Mouse (Mus musculus) limb, embryonic 14.5 days (tissue): ENCODE data around the gene Ilf3. TPM values are rescaled to one million over a fixed set of nuclear protein-coding genes. Genes with fewer than 3 reads are reported as not detected.

Experiments used
- ATAC-seq: fragments of 200-750 bp; cut with Nextera tagmentation; 2 replicates; pipeline ENCODE4 v1.8.0; 2017; ENCODE audit warnings: low read depth, moderate number of reproducible peaks, moderate TSS enrichment; ENCODE audit not compliant: low FRiP score
- DNase-seq: peaks from one replicate; pipeline ENCODE4 v3.0.0-alpha.2; 2015; ENCODE audit warnings: low spot score
- H3K27ac ChIP-seq: fragments of 300-500 bp; sonication (generic); replicated peaks from 2 replicates; pipeline ENCODE4 v1.5.1; 2014; ENCODE audit warnings: low read depth, mild to moderate bottlenecking, low read length, moderate library complexity, mixed read lengths
- H3K27me3 ChIP-seq: fragments of 300-500 bp; sonication (generic); 2 replicates; pipeline ENCODE4 v1.6.1; 2014; ENCODE audit warnings: low read length, mixed read lengths; ENCODE audit not compliant: control insufficient read depth, insufficient read depth
- H3K36me3 ChIP-seq: fragments of 300-500 bp; sonication (generic); 2 replicates; pipeline ENCODE4 v1.6.1; 2014; ENCODE audit warnings: mild to moderate bottlenecking, low read length, moderate library complexity, mixed read lengths; ENCODE audit not compliant: control insufficient read depth, insufficient read depth
- H3K4me1 ChIP-seq: fragments of 300-500 bp; sonication (generic); 2 replicates; pipeline ENCODE4 v1.6.1; 2014; ENCODE audit warnings: antibody characterized with exemption, low read length, mixed read lengths; ENCODE audit not compliant: control insufficient read depth, insufficient read depth
- H3K4me2 ChIP-seq: fragments of 300-500 bp; sonication (generic); replicated peaks from 2 replicates; pipeline ENCODE4 v1.6.1; 2014; ENCODE audit warnings: low read depth, mild to moderate bottlenecking, low read length, moderate library complexity; ENCODE audit not compliant: severe bottlenecking
- H3K4me3 ChIP-seq: fragments of 300-500 bp; sonication (generic); replicated peaks from 2 replicates; pipeline ENCODE4 v1.5.1; 2014; ENCODE audit warnings: low read length
- H3K9ac ChIP-seq: fragments of 300-500 bp; sonication (generic); 2 replicates; pipeline ENCODE4 v1.6.1; 2014; ENCODE audit warnings: mild to moderate bottlenecking, low read depth, low read length, moderate library complexity; ENCODE audit not compliant: severe bottlenecking
- H3K9me3 ChIP-seq: fragments of 300-500 bp; sonication (generic); 2 replicates; pipeline ENCODE4 v1.6.1; 2016; ENCODE audit warnings: low read length; ENCODE audit not compliant: control insufficient read depth
- POLR2A ChIP-seq: fragments of 200-500 bp; IDR thresholded peaks from 2 replicates; pipeline ENCODE4 v1.8.0; 2012; ENCODE audit warnings: inconsistent platforms, mild to moderate bottlenecking, moderate library complexity, borderline replicate concordance; ENCODE audit not compliant: insufficient read depth, insufficient read length; ENCODE audit errors: extremely low read depth
- WGBS: fragments of 180-500 bp; shearing (Covaris S2); extraction: QIAGEN DNeasy Blood & Tissue Kit; methylation state at CpG from one replicate; pipeline ENCODE4 v1.1.7; 2014; 5-methylcytosine and 5-hydroxymethylcytosine counted together
- polyA plus RNA-seq, 2 experiments: library from polyadenylated mRNA; depleted of rRNA in 1 of 2; stranded (reverse) in 1 of 2; unstranded in 1 of 2; fragments of >200 nt; fragmentation: Nextera tagmentation in 1 of 2; extraction: Ambion mirVana in 1 of 2; gene quantifications; 2 replicates each; pipeline versions ENCODE4 v1.2.1 to v1.2.3; 2012 to 2014

Gene Ilf3
- polyA plus RNA-seq, 2 experiments, result 174 to 180 TPM

GRCm38 (mm10) chr9:21454556-21454955 lies 86.9 kb downstream of the Ilf3 start:
- Histone ChIP-seq H3K27me3 (no peaks in the 10 kb centered on the region), H3K9ac (no peak overlapping the region), H3K4me3 (no peak overlapping the region), H3K4me1 (no peaks in the 10 kb centered on the region), H3K36me3 (peaks cover 12% of the 10 kb centered on the region), H3K4me2 (no peak overlapping the region), H3K27ac (no peak overlapping the region), H3K9me3 (no peaks in the 10 kb centered on the region)
- TF ChIP-seq POLR2A, result no peak
- WGBS, result 80% methylated on average over 4 of the region's 4 CpGs
- ATAC-seq (no peak), DNase-seq (no peak)

Other genes with a start within 250 kb of the Ilf3 start
- gene Tyk2, start 236.6 kb upstream of the Ilf3 start, polyA plus RNA-seq (2012; rRNA removed), result 20.9 and 25.8 TPM in 2 replicates
- 10.6 and 11.4 TPM in 2 replicates for gene Tyk2, start 236.6 kb upstream of the Ilf3 start, polyA plus RNA-seq (2014; fragmentation: Nextera tagmentation; extraction: Ambion mirVana)
- gene Cdc37, start 217.9 kb upstream of the Ilf3 start, polyA plus RNA-seq (2012; rRNA removed), result 145 and 257 TPM in 2 replicates
- 292 and 299 TPM in 2 replicates for gene Cdc37, start 217.9 kb upstream of the Ilf3 start, polyA plus RNA-seq (2014; fragmentation: Nextera tagmentation; extraction: Ambion mirVana)
- gene Pde4a, start 202.2 kb upstream of the Ilf3 start, polyA plus RNA-seq (2012; rRNA removed), result 5.7 and 7.1 TPM in 2 replicates
- 4.4 and 5.7 TPM in 2 replicates for gene Pde4a, start 202.2 kb upstream of the Ilf3 start, polyA plus RNA-seq (2014; fragmentation: Nextera tagmentation; extraction: Ambion mirVana)
- 52.8 and 73.8 TPM in 2 replicates for gene Keap1, start 128.5 kb upstream of the Ilf3 start, polyA plus RNA-seq (2012; rRNA removed)
- gene Keap1, start 128.5 kb upstream of the Ilf3 start, polyA plus RNA-seq (2014; fragmentation: Nextera tagmentation; extraction: Ambion mirVana), result 50.4 and 52.3 TPM in 2 replicates
- gene S1pr5, start 119.4 kb upstream of the Ilf3 start, polyA plus RNA-seq (2012; rRNA removed), result 1.6 TPM in 2 replicates
- gene S1pr5, start 119.4 kb upstream of the Ilf3 start, polyA plus RNA-seq (2014; fragmentation: Nextera tagmentation; extraction: Ambion mirVana), result 1.1 and 2.5 TPM in 2 replicates
- gene Atg4d, start 102.6 kb upstream of the Ilf3 start, polyA plus RNA-seq (2012; rRNA removed), result 26.9 and 29.0 TPM in 2 replicates
- gene Atg4d, start 102.6 kb upstream of the Ilf3 start, polyA plus RNA-seq (2014; fragmentation: Nextera tagmentation; extraction: Ambion mirVana), result 31.6 and 35.8 TPM in 2 replicates
- gene Kri1, start 79.9 kb upstream of the Ilf3 start, polyA plus RNA-seq (2012; rRNA removed), result 30.0 and 43.2 TPM in 2 replicates
- 13.7 and 14.5 TPM in 2 replicates for gene Kri1, start 79.9 kb upstream of the Ilf3 start, polyA plus RNA-seq (2014; fragmentation: Nextera tagmentation; extraction: Ambion mirVana)
- gene Cdkn2d, start 76.5 kb upstream of the Ilf3 start, polyA plus RNA-seq (2012; rRNA removed), result 43.2 and 48.1 TPM in 2 replicates
- 51.1 and 56.0 TPM in 2 replicates for gene Cdkn2d, start 76.5 kb upstream of the Ilf3 start, polyA plus RNA-seq (2014; fragmentation: Nextera tagmentation; extraction: Ambion mirVana)
- 12.8 and 16.3 TPM in 2 replicates for gene Ap1m2, start 55.5 kb upstream of the Ilf3 start, polyA plus RNA-seq (2012; rRNA removed)
- gene Ap1m2, start 55.5 kb upstream of the Ilf3 start, polyA plus RNA-seq (2014; fragmentation: Nextera tagmentation; extraction: Ambion mirVana), result 23.0 and 29.3 TPM in 2 replicates
- gene Slc44a2, start 47.2 kb upstream of the Ilf3 start, polyA plus RNA-seq (2012; rRNA removed), result 127 and 159 TPM in 2 replicates
- 121 and 129 TPM in 2 replicates for gene Slc44a2, start 47.2 kb upstream of the Ilf3 start, polyA plus RNA-seq (2014; fragmentation: Nextera tagmentation; extraction: Ambion mirVana)
- gene Qtrt1, start 44.0 kb downstream of the Ilf3 start, polyA plus RNA-seq (2012; rRNA removed), result 77.9 and 80.8 TPM in 2 replicates
- gene Qtrt1, start 44.0 kb downstream of the Ilf3 start, polyA plus RNA-seq (2014; fragmentation: Nextera tagmentation; extraction: Ambion mirVana), result 45.3 and 50.9 TPM in 2 replicates
- gene Dnm2, start 57.0 kb downstream of the Ilf3 start, polyA plus RNA-seq (2012; rRNA removed), result 62.6 and 74.5 TPM in 2 replicates
- 68.3 and 72.6 TPM in 2 replicates for gene Dnm2, start 57.0 kb downstream of the Ilf3 start, polyA plus RNA-seq (2014; fragmentation: Nextera tagmentation; extraction: Ambion mirVana)
- gene Tmed1, start 142.4 kb downstream of the Ilf3 start, polyA plus RNA-seq (2012; rRNA removed), result 96.0 and 101 TPM in 2 replicates
- gene Tmed1, start 142.4 kb downstream of the Ilf3 start, polyA plus RNA-seq (2014; fragmentation: Nextera tagmentation; extraction: Ambion mirVana), result 116 and 119 TPM in 2 replicates
- 2.3 and 2.5 TPM in 2 replicates for gene AB124611, start 158.3 kb downstream of the Ilf3 start, polyA plus RNA-seq (2012; rRNA removed)
- gene AB124611, start 158.3 kb downstream of the Ilf3 start, polyA plus RNA-seq (2014; fragmentation: Nextera tagmentation; extraction: Ambion mirVana), result 2.9 and 3.3 TPM in 2 replicates
- gene Carm1, start 179.0 kb downstream of the Ilf3 start, polyA plus RNA-seq (2012; rRNA removed), result 171 and 242 TPM in 2 replicates
- gene Carm1, start 179.0 kb downstream of the Ilf3 start, polyA plus RNA-seq (2014; fragmentation: Nextera tagmentation; extraction: Ambion mirVana), result 71.5 and 80.3 TPM in 2 replicates
- 35.5 and 40.8 TPM in 2 replicates for gene Timm29, start 224.9 kb downstream of the Ilf3 start, polyA plus RNA-seq (2012; rRNA removed)
- gene Timm29, start 224.9 kb downstream of the Ilf3 start, polyA plus RNA-seq (2014; fragmentation: Nextera tagmentation; extraction: Ambion mirVana), result 39.8 and 43.0 TPM in 2 replicates
- 19.6 and 24.0 TPM in 2 replicates for gene Yipf2, start 225.0 kb downstream of the Ilf3 start, polyA plus RNA-seq (2012; rRNA removed)
- 18.1 and 23.6 TPM in 2 replicates for gene Yipf2, start 225.0 kb downstream of the Ilf3 start, polyA plus RNA-seq (2014; fragmentation: Nextera tagmentation; extraction: Ambion mirVana)
- 94.4 and 94.8 TPM in 2 replicates for gene Smarca4, start 248.3 kb downstream of the Ilf3 start, polyA plus RNA-seq (2012; rRNA removed)
- gene Smarca4, start 248.3 kb downstream of the Ilf3 start, polyA plus RNA-seq (2014; fragmentation: Nextera tagmentation; extraction: Ambion mirVana), result 81.1 and 90.4 TPM in 2 replicates